In the genomic region with DNA sequence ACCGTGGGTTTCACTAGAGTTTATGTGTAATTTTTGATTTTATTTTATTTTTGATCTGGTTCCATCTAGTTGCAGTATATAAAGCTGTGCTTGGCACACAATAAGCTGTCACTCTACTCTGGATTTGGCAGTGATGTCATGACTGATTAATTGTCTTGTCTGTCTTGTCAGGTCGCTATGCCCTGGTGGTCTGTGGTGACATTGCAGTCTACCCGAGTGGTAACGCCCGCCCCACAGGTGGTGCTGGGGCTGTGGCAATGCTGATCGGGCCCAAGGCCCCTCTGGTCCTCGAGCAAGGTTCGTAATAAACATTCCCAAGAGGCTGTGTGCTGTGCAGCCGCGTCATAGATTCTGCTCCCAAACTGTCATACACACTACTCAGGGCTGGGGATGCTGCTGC, we compare ENCODE assay signal across 25 mouse cellular contexts. TPM values are rescaled to one million over a fixed set of nuclear protein-coding genes. Genes with fewer than 3 reads are reported as not detected.
DNase-seq lines count a peak whose midpoint lies in the region; ATAC-seq and TF ChIP-seq lines count a peak whose summit lies in the region.
"Had no signal": no experiment of that assay in that cellular context is flagged by ENCODE, and none has a peak within 500 bp of the region (broad histone marks: within the 10 kb centered on the region; RNA-seq: fewer than 3 reads in every experiment).

No protein-coding gene starts in this region.

- ATAC-seq in hindbrain, postnatal 0 days = no peak
- ATAC-seq in hindbrain, embryonic 13.5 days (ENCODE audit: low FRiP score) = no peak
- ATAC-seq in lung, embryonic 14.5 days (ENCODE audit: insufficient read depth) = no peak
- ATAC-seq: activated CD4-positive, CD25-positive, alpha-beta regulatory T cell, adult 4 months; forebrain, embryonic 14.5 days; inflammation-experienced regulatory T-cells, adult 6 months had no signal

- H3K9me3 ChIP-seq in hindbrain, postnatal 0 days (ENCODE audit: low read length) = no peaks in the 10 kb centered on the region
- no peaks in the 10 kb centered on the region; the same call in 1 of the 2 replicates for H3K9me3 ChIP-seq in hindbrain, embryonic 13.5 days
- H3K9me3 ChIP-seq in lung, embryonic 14.5 days (ENCODE audit: low read depth, low read length) = no peaks in the 10 kb centered on the region

- H3K27ac ChIP-seq in hindbrain, postnatal 0 days = no peak overlapping the region
- H3K27ac ChIP-seq in hindbrain, embryonic 13.5 days = no peak overlapping the region
- no peak overlapping the region for H3K27ac ChIP-seq in lung, embryonic 14.5 days (ENCODE audit: low read depth)
- H3K27ac ChIP-seq: embryonic facial prominence, embryonic 12.5 days; limb, embryonic 12.5 days had no signal

- no peaks in the 10 kb centered on the region for H3K36me3 ChIP-seq in hindbrain, postnatal 0 days (ENCODE audit: insufficient read depth, low read length)
- no peaks in the 10 kb centered on the region; the same call in 1 of the 2 replicates for H3K36me3 ChIP-seq in hindbrain, embryonic 13.5 days
- H3K36me3 ChIP-seq in lung, embryonic 14.5 days (ENCODE audit: insufficient read depth) = no peaks in the 10 kb centered on the region
- H3K36me3 ChIP-seq: embryonic facial prominence, embryonic 12.5 days; limb, embryonic 12.5 days had no signal

- no peak overlapping the region for H3K4me2 ChIP-seq in hindbrain, postnatal 0 days (ENCODE audit: low read depth, low read length)
- no peak overlapping the region for H3K4me2 ChIP-seq in hindbrain, embryonic 13.5 days
- no peak overlapping the region for H3K4me2 ChIP-seq in lung, embryonic 14.5 days
- H3K4me2 ChIP-seq: embryonic facial prominence, embryonic 12.5 days; heart, embryonic 11.5 days; limb, embryonic 12.5 days; midbrain, embryonic 11.5 days had no signal

- TF ChIP-seq CTCF in hindbrain, postnatal 0 days (IDR thresholded peaks at IDR 0.05; ENCODE audit: low read depth) = peak; percentile 35
- TF ChIP-seq CTCF in lung, embryonic 14.5 days (IDR thresholded peaks at IDR 0.05; ENCODE audit: low read depth) = peak; percentile 22; the same call in 1 of the 2 replicates
- no peak for TF ChIP-seq CTCF in lung, adult 2 months (IDR thresholded peaks at IDR 0.05; ENCODE audit: insufficient read depth, low read length)

- no peak for TF ChIP-seq POLR2A in lung, adult 2 months (IDR thresholded peaks at IDR 0.05; ENCODE audit: borderline replicate concordance, extremely low read depth, low read depth, low read length)

- no peak overlapping the region for H3K4me3 ChIP-seq in hindbrain, postnatal 0 days (ENCODE audit: low read length)
- no peak overlapping the region for H3K4me3 ChIP-seq in hindbrain, embryonic 13.5 days
- H3K4me3 ChIP-seq in lung, embryonic 14.5 days (ENCODE audit: low read depth, low read length) = no peak overlapping the region
- no peak overlapping the region for H3K4me3 ChIP-seq in lung, adult 2 months (replicated peaks; ENCODE audit: extremely low read depth, low read depth, low read length)
- H3K4me3 ChIP-seq: embryonic facial prominence, embryonic 12.5 days; limb, embryonic 12.5 days had no signal

- H3K9ac ChIP-seq in hindbrain, postnatal 0 days (replicated peaks; ENCODE audit: low read length) = no peak overlapping the region
- no peak overlapping the region for H3K9ac ChIP-seq in hindbrain, embryonic 13.5 days
- H3K9ac ChIP-seq in lung, embryonic 14.5 days = no peak overlapping the region
- H3K9ac ChIP-seq: embryonic facial prominence, embryonic 12.5 days; limb, embryonic 12.5 days had no signal

- 63% methylated on average over 10 of the region's 10 CpGs for WGBS in hindbrain, postnatal 0 days
- 73% methylated on average over 10 of the region's 10 CpGs for WGBS in hindbrain, embryonic 13.5 days
- WGBS in lung, embryonic 14.5 days = 65% methylated on average over 10 of the region's 10 CpGs
- WGBS in lung, adult 2 months = 65% methylated on average over 10 of the region's 10 CpGs

- DNase-seq in hindbrain, postnatal 0 days (ENCODE audit: low spot score) = peak; percentile 7
- DNase-seq in lung, embryonic 14.5 days = no peak
- DNase-seq in lung, adult 2 months = no peak
- peak; percentile 13 to 14 for DNase-seq in B cell, adult 2 months
- peak; percentile 59 for DNase-seq in ZHBTc4 (ENCODE audit: low read depth, low spot score)
- no peak for DNase-seq in frontal cortex, adult 2 months (ENCODE audit: extremely low spot score in 1 of 2, low spot score in 1 of 2)
- no peak for DNase-seq in Muller cell, postnatal 12 days (ENCODE audit: inconsistent ontology term)
- DNase-seq: adrenal gland, postnatal 10 days; cerebellum, adult 9-11 months; gastrocnemius, postnatal 36 days; heart, postnatal 10 days; kidney, adult 9 months; kidney, postnatal 25 days; lung, adult 18-20 months; lung, postnatal 36 days; right cerebral cortex, adult 18-20 months had no signal

- no peaks in the 10 kb centered on the region for H3K27me3 ChIP-seq in hindbrain, postnatal 0 days (ENCODE audit: insufficient read depth, low read length)
- H3K27me3 ChIP-seq in hindbrain, embryonic 13.5 days = no peaks in the 10 kb centered on the region
- H3K27me3 ChIP-seq in lung, embryonic 14.5 days (ENCODE audit: insufficient read depth, low read length) = no peaks in the 10 kb centered on the region
- H3K27me3 ChIP-seq: embryonic facial prominence, embryonic 12.5 days; limb, embryonic 12.5 days had no signal

- H3K4me1 ChIP-seq in hindbrain, postnatal 0 days (ENCODE audit: insufficient read depth, low read length) = no peaks in the 10 kb centered on the region
- H3K4me1 ChIP-seq in hindbrain, embryonic 13.5 days (replicated peaks) = no peaks in the 10 kb centered on the region
- H3K4me1 ChIP-seq in lung, embryonic 14.5 days (ENCODE audit: insufficient read depth) = no peaks in the 10 kb centered on the region
- H3K4me1 ChIP-seq in lung, adult 2 months (ENCODE audit: control insufficient read depth, insufficient read depth, low read length) = no peaks in the 10 kb centered on the region
- H3K4me1 ChIP-seq: embryonic facial prominence, embryonic 12.5 days; limb, embryonic 12.5 days had no signal

RNA-seq across cellular contexts. Expression of gene Hmgcs2, which starts 15.7 kb away (rescaled TPM):
- total RNA-seq in hindbrain, postnatal 0 days (2014; rRNA removed) = 23.9 and 30.5 TPM in 2 replicates
- polyA plus RNA-seq in hindbrain, postnatal 0 days (2015; fragmentation: Nextera tagmentation; extraction: Ambion mirVana) = 40.2 and 42.2 TPM in 2 replicates
- polyA plus RNA-seq in hindbrain, embryonic 13.5 days (2015; fragmentation: Nextera tagmentation; extraction: Ambion mirVana) = 15.6 and 16.6 TPM in 2 replicates
- polyA plus RNA-seq in lung, embryonic 14.5 days (2014; fragmentation: Nextera tagmentation; extraction: Ambion mirVana) = 1.2 and 1.6 TPM in 2 replicates
- 12.8 and 14.4 TPM in 2 replicates for polyA plus RNA-seq in lung, adult 2 months (2012; rRNA removed)
- 14.1 and 14.9 TPM in 2 replicates for polyA plus RNA-seq in frontal cortex, adult 2 months (2012; rRNA removed)
- total RNA-seq: monocyte, adult 5-6 weeks had no signal
- polyA plus RNA-seq: activated CD4-positive, CD25-positive, alpha-beta regulatory T cell, adult 4 months; inflammation-experienced regulatory T-cells, adult 6 months had no signal

RNA-seq across cellular contexts. Expression of gene Phgdh, which starts 43.8 kb away (rescaled TPM):
- 348 and 370 TPM in 2 replicates for total RNA-seq in hindbrain, postnatal 0 days (2014; rRNA removed)
- 261 and 279 TPM in 2 replicates for polyA plus RNA-seq in hindbrain, postnatal 0 days (2015; fragmentation: Nextera tagmentation; extraction: Ambion mirVana)
- polyA plus RNA-seq in hindbrain, embryonic 13.5 days (2015; fragmentation: Nextera tagmentation; extraction: Ambion mirVana) = 156 and 187 TPM in 2 replicates
- 212 and 230 TPM in 2 replicates for polyA plus RNA-seq in lung, embryonic 14.5 days (2014; fragmentation: Nextera tagmentation; extraction: Ambion mirVana)
- polyA plus RNA-seq in lung, adult 2 months (2012; rRNA removed) = 19.8 and 21.4 TPM in 2 replicates
- 119 and 136 TPM in 2 replicates for polyA plus RNA-seq in frontal cortex, adult 2 months (2012; rRNA removed)

Comparison
In these comparisons a context has a peak if more than half of its experiments do, and no peak if none do; other contexts are left out.
1. DNase-seq: peak in hindbrain, postnatal 0 days (single experiment), B cell, adult 2 months (2 of 2) and ZHBTc4 (single experiment); none in lung, embryonic 14.5 days (single experiment), lung, adult 2 months (single experiment), frontal cortex, adult 2 months (0 of 2) and Muller cell, postnatal 12 days (single experiment).